Mouse (Mus musculus) erythroblast, embryonic 14.5 days (primary cell): Measurements from ENCODE around the gene Kin.

Experiments used
- GATA1 ChIP-seq: IDR thresholded peaks from 2 replicates; pipeline ENCODE4 v1.6.1; 2012; ENCODE audit warnings: low read length, inconsistent platforms, mixed read lengths
- TAL1 ChIP-seq: IDR thresholded peaks from 3 replicates; pipeline ENCODE4 v1.6.1; 2012; ENCODE audit warnings: low read length, inconsistent platforms, mixed read lengths

- TF ChIP-seq TAL1 = no peak
- no peak for TF ChIP-seq GATA1
Measured at GRCm38 (mm10) chr2:10127471-10127870, 47.1 kb downstream of the Kin start.
